Mouse (Mus musculus) hematopoietic stem cell, adult 5-6 weeks (primary cell): ENCODE data around the gene Palld. TPM values are rescaled to one million over a fixed set of nuclear protein-coding genes. Genes with fewer than 3 reads are reported as not detected.

Experiments
- ATAC-seq, 2 experiments: fragments of 125-278 bp in 1 of 2; replicated peaks in 1 of 2; 2 replicates each; pipeline ENCODE4 v1.8.0; 2016 to 2017; ENCODE audit warnings: inconsistent platforms in 2 of 2, mild to moderate bottlenecking in 2 of 2, moderate number of reproducible peaks in 2 of 2, low read depth in 1 of 2, moderate TSS enrichment in 1 of 2; ENCODE audit not compliant: low FRiP score in 2 of 2, poor library complexity in 2 of 2, severe bottlenecking in 2 of 2, insufficient read depth in 1 of 2, low TSS enrichment in 1 of 2
- total RNA-seq: library from RNA; stranded (forward); fragments of 172-1452, 232-1000 nt; gene quantifications from 2 replicates; pipeline ENCODE4 v1.2.3, GENCODE M21; 2017

Gene Palld
- total RNA-seq, 1 experiment from 2014 or later: 2.2 TPM

- no peak for ATAC-seq
These were observed 145.2 kb downstream of the Palld start for GRCm38 (mm10) chr8:61756971-61757965.

GRCm38 (mm10) chr8:61755186-61755585 lies 147.3 kb downstream of the Palld start:
- ATAC-seq: no peak

GRCm38 (mm10) chr8:61747070-61747469 lies 155.4 kb downstream of the Palld start:
- peak in 1 of 2 experiments; percentile 52; a peak in 1 of 4 replicates for ATAC-seq

GRCm38 (mm10) chr8:61745181-61745980 lies 157.1 kb downstream of the Palld start:
- peak; percentile 35 to 79; a peak in 2 of 4 replicates for ATAC-seq

- ATAC-seq: no peak
These were observed 158.5 kb downstream of the Palld start for GRCm38 (mm10) chr8:61743764-61744562.

GRCm38 (mm10) chr8:61737465-61737864 lies 165.0 kb downstream of the Palld start:
- no peak for ATAC-seq

- no peak for ATAC-seq
These were observed 165.7 kb downstream of the Palld start for GRCm38 (mm10) chr8:61736739-61737243.

- no peak for ATAC-seq
These were observed 166.4 kb downstream of the Palld start for GRCm38 (mm10) chr8:61736117-61736516.

GRCm38 (mm10) chr8:61734164-61734563 lies 168.3 kb downstream of the Palld start:
- no peak for ATAC-seq

- no peak for ATAC-seq
These were observed 170.3 kb downstream of the Palld start for GRCm38 (mm10) chr8:61732184-61732583.

- no peak for ATAC-seq
These were observed 171.0 kb downstream of the Palld start for GRCm38 (mm10) chr8:61731306-61732088.

- no peak for ATAC-seq
These were observed 171.8 kb downstream of the Palld start for GRCm38 (mm10) chr8:61730669-61731068.

GRCm38 (mm10) chr8:61725306-61726017 lies 177.0 kb downstream of the Palld start:
- no peak for ATAC-seq

GRCm38 (mm10) chr8:61722226-61722625 lies 180.3 kb downstream of the Palld start:
- ATAC-seq: no peak

- ATAC-seq: no peak
These were observed 187.0 kb downstream of the Palld start for GRCm38 (mm10) chr8:61715351-61716125.
